Mouse (Mus musculus) megakaryocyte, embryonic 14.5 days (primary cell): ENCODE measurements at regions not wholly inside any gene's neighbourhood (a gene's known extent, or its start where the extent isn't known, plus 50 kb on each side); places are given as distances from the start of the nearest gene placed in this dataset.

Source experiments
- FLI1 ChIP-seq: IDR thresholded peaks from 2 replicates; pipeline ENCODE4 v1.6.1; 2012; ENCODE audit warnings: low read length, inconsistent platforms, mixed read lengths
- GATA1 ChIP-seq: IDR thresholded peaks from 3 replicates; pipeline ENCODE4 v1.6.1; 2012; ENCODE audit warnings: mixed read lengths, low read length, inconsistent platforms, borderline replicate concordance

DNA sequence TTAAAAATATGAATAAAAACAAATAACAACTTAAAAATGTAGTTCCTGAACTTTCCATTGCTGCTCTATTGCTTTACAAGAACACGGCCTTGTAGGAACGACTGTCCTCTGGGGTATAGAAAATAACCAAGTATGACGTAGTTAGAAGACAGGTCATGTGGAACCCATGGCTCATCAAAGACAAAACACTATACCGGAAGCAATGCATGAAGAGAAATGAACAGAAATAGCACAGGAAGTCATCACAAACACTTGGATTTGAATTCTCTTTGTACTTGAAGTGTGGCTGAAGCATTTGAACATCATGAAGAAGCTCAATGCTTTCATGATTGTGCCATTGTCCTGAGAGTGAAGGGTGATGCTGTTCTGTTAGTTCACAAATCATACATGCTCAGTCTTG lies 538.7 kb upstream of the Zfp462 start:
- TF ChIP-seq FLI1 (no peak), GATA1 (no peak)
